Mouse (Mus musculus): ENCODE data around the gene Bean1. TPM values are rescaled to one million over a fixed set of nuclear protein-coding genes. Genes with fewer than 3 reads are reported as not detected.

The Bean1 gene
- polyA plus RNA-seq, 1 experiment from 2014 or later, result 6.3 TPM

- H3K36me3 ChIP-seq (ENCODE audit: control insufficient read depth, insufficient read depth, low read length), result peaks cover 29% of the 10 kb centered on the region
- 94% methylated on average over 4 of the region's 4 CpGs for WGBS
- H3K9ac ChIP-seq (replicated peaks; ENCODE audit: low read length), result no peak overlapping the region
Observed at GRCm38 (mm10) chr8:104246621-104247020, 76.4 kb downstream of the Bean1 start.

GRCm38 (mm10) chr8:104247054-104247907 lies 77.0 kb downstream of the Bean1 start:
- WGBS, result 79% methylated on average over 22 of the region's 22 CpGs
- Histone ChIP-seq H3K4me3 (replicated peaks; ENCODE audit: low read depth, low read length) (peak overlapping the region; percentile 91), H3K4me1 (ENCODE audit: control insufficient read depth, insufficient read depth, low read length) (peaks cover 17% of the 10 kb centered on the region), H3K4me2 (ENCODE audit: low read length) (peak overlapping the region; percentile 86), H3K27ac (replicated peaks; ENCODE audit: low read depth, low read length) (0 out of 2 replicates have a peak overlapping the region, but pooled peaks have one; percentile 49), H3K36me3 (ENCODE audit: control insufficient read depth, insufficient read depth, low read length) (peaks cover 23% of the 10 kb centered on the region), H3K27me3 (ENCODE audit: control insufficient read depth, insufficient read depth, low read length) (no peaks in the 10 kb centered on the region), H3K9ac (replicated peaks; ENCODE audit: low read length) (peak overlapping the region; percentile 86), H3K9me3 (ENCODE audit: control insufficient read depth, low read length) (no peaks in the 10 kb centered on the region)
- DNase-seq (no peak), ATAC-seq (ENCODE audit: low FRiP score, low TSS enrichment) (no peak)

More at GRCm38 (mm10) chr8:104246621-104247020, 76.4 kb downstream of the Bean1 start:
- H3K4me3 ChIP-seq (replicated peaks; ENCODE audit: low read depth, low read length), result no peak overlapping the region
- H3K9me3 ChIP-seq (ENCODE audit: control insufficient read depth, low read length), result no peaks in the 10 kb centered on the region
- DNase-seq (no peak), ATAC-seq (ENCODE audit: low FRiP score, low TSS enrichment) (no peak)
- no peak overlapping the region for H3K27ac ChIP-seq (replicated peaks; ENCODE audit: low read depth, low read length)
- H3K27me3 ChIP-seq (ENCODE audit: control insufficient read depth, insufficient read depth, low read length), result no peaks in the 10 kb centered on the region
- no peak overlapping the region for H3K4me2 ChIP-seq (ENCODE audit: low read length)
- peaks cover 14% of the 10 kb centered on the region for H3K4me1 ChIP-seq (ENCODE audit: control insufficient read depth, insufficient read depth, low read length)

GRCm38 (mm10) chr8:104247908-104248275 lies 77.7 kb downstream of the Bean1 start:
- H3K36me3 ChIP-seq (ENCODE audit: control insufficient read depth, insufficient read depth, low read length), result peaks cover 17% of the 10 kb centered on the region
- H3K4me3 ChIP-seq (replicated peaks; ENCODE audit: low read depth, low read length), result peak overlapping the region; percentile 91
- no peak for ATAC-seq (ENCODE audit: low FRiP score, low TSS enrichment)
- H3K27ac ChIP-seq (replicated peaks; ENCODE audit: low read depth, low read length), result 0 out of 2 replicates have a peak overlapping the region, but pooled peaks have one; percentile 49
- H3K4me1 ChIP-seq (ENCODE audit: control insufficient read depth, insufficient read depth, low read length), result peaks cover 17% of the 10 kb centered on the region
- DNase-seq, result no peak
- H3K4me2 ChIP-seq (ENCODE audit: low read length), result peak overlapping the region; percentile 86
- 4% methylated on average over 11 of the region's 11 CpGs for WGBS
- no peaks in the 10 kb centered on the region for H3K9me3 ChIP-seq (ENCODE audit: control insufficient read depth, low read length)
- no peaks in the 10 kb centered on the region for H3K27me3 ChIP-seq (ENCODE audit: control insufficient read depth, insufficient read depth, low read length)
- H3K9ac ChIP-seq (replicated peaks; ENCODE audit: low read length), result peak overlapping the region; percentile 86

- ATAC-seq (ENCODE audit: low FRiP score, low TSS enrichment) (peak; percentile 87), DNase-seq (peak; percentile 90)
- under 1% methylated on average over 28 of the region's 28 CpGs for WGBS
- H3K9me3 ChIP-seq (ENCODE audit: control insufficient read depth, low read length), result no peaks in the 10 kb centered on the region
- 0 out of 2 replicates have a peak within 1 kb of the TSS, but pooled peaks have one; percentile 49 for H3K27ac ChIP-seq (replicated peaks; ENCODE audit: low read depth, low read length)
- no peaks in the 10 kb centered on the region for H3K27me3 ChIP-seq (ENCODE audit: control insufficient read depth, insufficient read depth, low read length)
- peak within 1 kb of the TSS; percentile 91 for H3K4me3 ChIP-seq (replicated peaks; ENCODE audit: low read depth, low read length)
- H3K36me3 ChIP-seq (ENCODE audit: control insufficient read depth, insufficient read depth, low read length), result peaks cover 13% of the 10 kb centered on the region
- peaks cover 17% of the 10 kb centered on the region for H3K4me1 ChIP-seq (ENCODE audit: control insufficient read depth, insufficient read depth, low read length)
- H3K4me2 ChIP-seq (ENCODE audit: low read length), result peak within 1 kb of the TSS; percentile 86
- H3K9ac ChIP-seq (replicated peaks; ENCODE audit: low read length), result peak within 1 kb of the TSS; percentile 86
Observed at GRCm38 (mm10) chr8:104248276-104248675, 78.0 kb downstream of the Bean1 start, which contains the start of gene Tk2. Tk2 (minus strand) TSS chr8:104248558.

- no peaks in the 10 kb centered on the region for H3K27me3 ChIP-seq (ENCODE audit: control insufficient read depth, insufficient read depth, low read length)
- no peak overlapping the region for H3K9ac ChIP-seq (replicated peaks; ENCODE audit: low read length)
- H3K36me3 ChIP-seq (ENCODE audit: control insufficient read depth, insufficient read depth, low read length), result 0 out of 2 replicates have a peak, but pooled peaks cover 6% of the 10 kb centered on the region
- peaks cover 17% of the 10 kb centered on the region for H3K4me1 ChIP-seq (ENCODE audit: control insufficient read depth, insufficient read depth, low read length)
- H3K4me3 ChIP-seq (replicated peaks; ENCODE audit: low read depth, low read length), result no peak overlapping the region
- no peaks in the 10 kb centered on the region for H3K9me3 ChIP-seq (ENCODE audit: control insufficient read depth, low read length)
- 88% methylated on average over 7 of the region's 7 CpGs for WGBS
- no peak overlapping the region for H3K27ac ChIP-seq (replicated peaks; ENCODE audit: low read depth, low read length)
- ATAC-seq (ENCODE audit: low FRiP score, low TSS enrichment) (no peak), DNase-seq (no peak)
- no peak overlapping the region for H3K4me2 ChIP-seq (ENCODE audit: low read length)
Observed at GRCm38 (mm10) chr8:104249442-104249996, 79.3 kb downstream of the Bean1 start.

GRCm38 (mm10) chr8:104250439-104251367 lies 80.5 kb downstream of the Bean1 start, which contains the start of gene Cklf:
Cklf (plus strand) TSS chr8:104250861.
- no peaks in the 10 kb centered on the region for H3K27me3 ChIP-seq (ENCODE audit: control insufficient read depth, insufficient read depth, low read length)
- H3K4me3 ChIP-seq (replicated peaks; ENCODE audit: low read depth, low read length), result peak within 1 kb of the TSS; percentile 65
- peak within 1 kb of the TSS; percentile 42; the same call in 1 of the 2 replicates for H3K27ac ChIP-seq (replicated peaks; ENCODE audit: low read depth, low read length)
- WGBS, result 4% methylated on average over 41 of the region's 41 CpGs
- DNase-seq, result peak; percentile 96
- peak within 1 kb of the TSS; percentile 65 for H3K9ac ChIP-seq (replicated peaks; ENCODE audit: low read length)
- peak within 1 kb of the TSS; percentile 87 for H3K4me2 ChIP-seq (ENCODE audit: low read length)
- peaks cover 17% of the 10 kb centered on the region for H3K4me1 ChIP-seq (ENCODE audit: control insufficient read depth, insufficient read depth, low read length)
- H3K9me3 ChIP-seq (ENCODE audit: control insufficient read depth, low read length), result no peaks in the 10 kb centered on the region
- ATAC-seq (ENCODE audit: low FRiP score, low TSS enrichment), result peak; percentile 86
- H3K36me3 ChIP-seq (ENCODE audit: control insufficient read depth, insufficient read depth, low read length), result no peaks in the 10 kb centered on the region

- ATAC-seq (ENCODE audit: low FRiP score, low TSS enrichment) (no peak), DNase-seq (peak; percentile 3)
- Histone ChIP-seq H3K4me2 (ENCODE audit: low read length) (peak overlapping the region; percentile 87), H3K9ac (replicated peaks; ENCODE audit: low read length) (peak overlapping the region; percentile 65; the same call in 1 of the 2 replicates), H3K36me3 (ENCODE audit: control insufficient read depth, insufficient read depth, low read length) (no peaks in the 10 kb centered on the region), H3K27me3 (ENCODE audit: control insufficient read depth, insufficient read depth, low read length) (no peaks in the 10 kb centered on the region), H3K27ac (replicated peaks; ENCODE audit: low read depth, low read length) (no peak overlapping the region), H3K4me3 (replicated peaks; ENCODE audit: low read depth, low read length) (peak overlapping the region; percentile 65), H3K4me1 (ENCODE audit: control insufficient read depth, insufficient read depth, low read length) (peaks cover 17% of the 10 kb centered on the region), H3K9me3 (ENCODE audit: control insufficient read depth, low read length) (no peaks in the 10 kb centered on the region)
- 0% methylated on average over 7 of the region's 7 CpGs for WGBS
Observed at GRCm38 (mm10) chr8:104251461-104251860, 81.2 kb downstream of the Bean1 start.

GRCm38 (mm10) chr8:104253016-104253415 lies 82.8 kb downstream of the Bean1 start:
- WGBS, result 93% methylated on average over 3 of the region's 3 CpGs
- no peaks in the 10 kb centered on the region for H3K27me3 ChIP-seq (ENCODE audit: control insufficient read depth, insufficient read depth, low read length)
- no peak overlapping the region for H3K27ac ChIP-seq (replicated peaks; ENCODE audit: low read depth, low read length)
- peaks cover 2% of the 10 kb centered on the region; the same call in 1 of the 2 replicates for H3K9me3 ChIP-seq (ENCODE audit: control insufficient read depth, low read length)
- H3K4me1 ChIP-seq (ENCODE audit: control insufficient read depth, insufficient read depth, low read length), result peaks cover 6% of the 10 kb centered on the region; the same call in 1 of the 2 replicates
- ATAC-seq (ENCODE audit: low FRiP score, low TSS enrichment) (no peak), DNase-seq (no peak)
- no peak overlapping the region for H3K4me3 ChIP-seq (replicated peaks; ENCODE audit: low read depth, low read length)
- peaks cover 7% of the 10 kb centered on the region for H3K36me3 ChIP-seq (ENCODE audit: control insufficient read depth, insufficient read depth, low read length)
- H3K9ac ChIP-seq (replicated peaks; ENCODE audit: low read length), result no peak overlapping the region
- H3K4me2 ChIP-seq (ENCODE audit: low read length), result no peak overlapping the region

Data from midbrain, embryonic 14.5 days (tissue).